11 mouse cellular contexts compared by ENCODE assay signal in the genomic region with DNA sequence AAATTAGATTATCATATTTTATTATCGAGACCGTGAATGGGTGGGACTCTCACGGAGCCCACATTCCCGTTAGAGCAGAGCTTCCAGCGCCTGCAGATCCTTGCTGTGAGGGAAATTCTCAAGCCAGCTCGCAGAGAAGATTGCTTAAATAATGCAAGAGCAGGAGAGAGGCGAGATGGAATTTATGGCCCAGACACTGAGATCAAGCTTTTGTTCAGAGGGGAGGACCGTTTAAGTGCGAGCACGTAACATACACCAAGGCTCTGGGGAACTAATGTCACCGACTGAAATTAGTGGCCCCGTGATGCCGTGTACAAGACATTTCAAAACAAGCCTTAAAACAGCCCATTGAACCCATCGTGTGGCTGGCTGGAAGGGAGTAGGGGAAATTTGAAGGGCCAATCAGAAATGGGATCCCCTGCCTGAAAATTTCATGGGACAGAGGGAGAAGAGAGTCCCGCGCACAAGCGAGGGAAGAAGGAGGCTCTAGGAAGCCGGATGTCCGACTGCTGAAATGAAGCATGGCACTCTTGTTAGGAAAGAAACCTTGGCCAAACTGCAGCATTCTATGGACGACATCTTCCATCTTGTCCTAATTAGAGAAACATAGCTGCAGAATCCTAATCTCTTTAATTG.
A peak's percentile ranks its signal among the peaks of the same experiment; 100 is the strongest.
DNase-seq lines count a peak whose midpoint lies in the region; ATAC-seq lines count a peak whose summit lies in the region.
"Had no signal": no experiment of that assay in that cellular context is flagged by ENCODE, and none has a peak within 500 bp of the region (broad histone marks: within the 10 kb centered on the region; RNA-seq: fewer than 3 reads in every experiment).

No protein-coding gene starts in this region.

- intact Hi-C loops in left cerebral cortex, postnatal 4 days (cut with DNase I), result loop anchor here (10.0 kb wide), 1 partner anchor 51 kb away; no protein-coding TSS in a partner anchor

- no peak overlapping the region for H3K4me3 ChIP-seq in forebrain, embryonic 16.5 days (replicated peaks; ENCODE audit: low read length)
- H3K4me3 ChIP-seq in forebrain, embryonic 13.5 days, result no peak overlapping the region
- H3K4me3 ChIP-seq in lung, embryonic 15.5 days, result no peak overlapping the region
- H3K4me3 ChIP-seq in hindbrain, embryonic 15.5 days, result no peak overlapping the region
- peak overlapping the region; percentile 26 for H3K4me3 ChIP-seq in neural tube, embryonic 14.5 days (ENCODE audit: low read depth, low read length)
- H3K4me3 ChIP-seq: limb, embryonic 15.5 days had no signal

- 0 out of 2 replicates have a peak, but pooled peaks have one; percentile 33 for ATAC-seq in forebrain, embryonic 16.5 days
- no peak for ATAC-seq in forebrain, embryonic 13.5 days
- ATAC-seq in lung, embryonic 15.5 days (ENCODE audit: borderline replicate concordance, extremely low read depth, low FRiP score, low TSS enrichment), result no peak
- ATAC-seq in hindbrain, embryonic 15.5 days (ENCODE audit: low FRiP score, low read depth), result no peak
- ATAC-seq in neural tube, embryonic 14.5 days (ENCODE audit: low read depth), result peak; percentile 77; the same call in 1 of the 2 replicates

- no peaks in the 10 kb centered on the region for H3K9me3 ChIP-seq in forebrain, embryonic 16.5 days (ENCODE audit: control insufficient read depth, low read length)
- H3K9me3 ChIP-seq in forebrain, embryonic 13.5 days (replicated peaks), result no peaks in the 10 kb centered on the region
- H3K9me3 ChIP-seq in lung, embryonic 15.5 days, result no peaks in the 10 kb centered on the region
- no peaks in the 10 kb centered on the region for H3K9me3 ChIP-seq in hindbrain, embryonic 15.5 days
- no peaks in the 10 kb centered on the region for H3K9me3 ChIP-seq in neural tube, embryonic 14.5 days (ENCODE audit: control insufficient read depth, low read length)
- H3K9me3 ChIP-seq: limb, embryonic 15.5 days had no signal

- WGBS in forebrain, embryonic 16.5 days, result 67% methylated on average over 20 of the region's 20 CpGs
- WGBS in forebrain, embryonic 13.5 days, result 72% methylated on average over 20 of the region's 20 CpGs
- WGBS in lung, embryonic 15.5 days, result 57% methylated on average over 20 of the region's 20 CpGs
- 53% methylated on average over 20 of the region's 20 CpGs for WGBS in hindbrain, embryonic 15.5 days
- 10% methylated on average over 20 of the region's 20 CpGs for WGBS in neural tube, embryonic 14.5 days

- H3K27ac ChIP-seq in forebrain, embryonic 16.5 days (ENCODE audit: low read length), result no peak overlapping the region
- no peak overlapping the region for H3K27ac ChIP-seq in forebrain, embryonic 13.5 days
- peak overlapping the region; percentile 86 for H3K27ac ChIP-seq in lung, embryonic 15.5 days
- peak overlapping the region; percentile 18; the same call in 1 of the 2 replicates for H3K27ac ChIP-seq in hindbrain, embryonic 15.5 days (replicated peaks)
- peak overlapping the region; percentile 85 for H3K27ac ChIP-seq in neural tube, embryonic 14.5 days (ENCODE audit: low read depth, low read length)
- H3K27ac ChIP-seq: limb, embryonic 15.5 days had no signal

- no peaks in the 10 kb centered on the region for H3K36me3 ChIP-seq in forebrain, embryonic 16.5 days (ENCODE audit: control insufficient read depth, insufficient read depth)
- H3K36me3 ChIP-seq in forebrain, embryonic 13.5 days (ENCODE audit: poor library complexity, severe bottlenecking), result no peaks in the 10 kb centered on the region
- H3K36me3 ChIP-seq in lung, embryonic 15.5 days, result no peaks in the 10 kb centered on the region
- H3K36me3 ChIP-seq in hindbrain, embryonic 15.5 days, result no peaks in the 10 kb centered on the region
- no peaks in the 10 kb centered on the region for H3K36me3 ChIP-seq in neural tube, embryonic 14.5 days (ENCODE audit: control insufficient read depth, insufficient read depth, low read length)
- H3K36me3 ChIP-seq: limb, embryonic 15.5 days had no signal

- H3K27me3 ChIP-seq in forebrain, embryonic 16.5 days (replicated peaks; ENCODE audit: control insufficient read depth, insufficient read depth, low read length), result no peaks in the 10 kb centered on the region
- H3K27me3 ChIP-seq in forebrain, embryonic 13.5 days, result no peaks in the 10 kb centered on the region
- no peaks in the 10 kb centered on the region for H3K27me3 ChIP-seq in lung, embryonic 15.5 days
- H3K27me3 ChIP-seq in hindbrain, embryonic 15.5 days, result no peaks in the 10 kb centered on the region
- H3K27me3 ChIP-seq in neural tube, embryonic 14.5 days (ENCODE audit: control insufficient read depth, insufficient read depth, low read length), result no peaks in the 10 kb centered on the region
- H3K27me3 ChIP-seq: limb, embryonic 15.5 days had no signal

- no peak overlapping the region for H3K4me2 ChIP-seq in forebrain, embryonic 16.5 days (ENCODE audit: low read length)
- H3K4me2 ChIP-seq in forebrain, embryonic 13.5 days, result no peak overlapping the region
- H3K4me2 ChIP-seq in lung, embryonic 15.5 days, result peak overlapping the region; percentile 28
- peak overlapping the region; percentile 18 for H3K4me2 ChIP-seq in hindbrain, embryonic 15.5 days
- peak overlapping the region; percentile 55 for H3K4me2 ChIP-seq in neural tube, embryonic 14.5 days (ENCODE audit: low read depth, low read length)
- H3K4me2 ChIP-seq: limb, embryonic 15.5 days had no signal

- DNase-seq in lung, postnatal 36 days, result no peak
- DNase-seq in yolk sac, embryonic 10.5 days (ENCODE audit: low spot score), result no peak
- DNase-seq in left cerebral cortex, postnatal 4 days, result no peak
- DNase-seq: B cell, adult 2 months; heart, adult 11 months had no signal

- peaks cover 20% of the 10 kb centered on the region for H3K4me1 ChIP-seq in forebrain, embryonic 16.5 days (replicated peaks; ENCODE audit: control insufficient read depth, insufficient read depth, low read length)
- H3K4me1 ChIP-seq in forebrain, embryonic 13.5 days, result peaks cover 28% of the 10 kb centered on the region
- H3K4me1 ChIP-seq in lung, embryonic 15.5 days, result peaks cover 36% of the 10 kb centered on the region
- H3K4me1 ChIP-seq in hindbrain, embryonic 15.5 days (replicated peaks), result peaks cover 18% of the 10 kb centered on the region
- H3K4me1 ChIP-seq in neural tube, embryonic 14.5 days (ENCODE audit: control insufficient read depth, insufficient read depth, low read length), result peaks cover 19% of the 10 kb centered on the region; the same call in 1 of the 2 replicates

- H3K9ac ChIP-seq in forebrain, embryonic 16.5 days (replicated peaks; ENCODE audit: low read depth, low read length), result no peak overlapping the region
- no peak overlapping the region for H3K9ac ChIP-seq in forebrain, embryonic 13.5 days
- no peak overlapping the region for H3K9ac ChIP-seq in lung, embryonic 15.5 days
- no peak overlapping the region for H3K9ac ChIP-seq in hindbrain, embryonic 15.5 days
- peak overlapping the region; percentile 51 for H3K9ac ChIP-seq in neural tube, embryonic 14.5 days (replicated peaks; ENCODE audit: low read depth, low read length)
- H3K9ac ChIP-seq: limb, embryonic 15.5 days had no signal

Comparison
In these comparisons a context has a peak if more than half of its experiments do, and no peak if none do; other contexts are left out.
1. ATAC-seq: peak in forebrain, embryonic 16.5 days (single experiment) and neural tube, embryonic 14.5 days (single experiment); none in forebrain, embryonic 13.5 days (single experiment), lung, embryonic 15.5 days (single experiment) and hindbrain, embryonic 15.5 days (single experiment).
2. H3K27ac ChIP-seq: peak in lung, embryonic 15.5 days (single experiment), hindbrain, embryonic 15.5 days (single experiment) and neural tube, embryonic 14.5 days (single experiment); none in forebrain, embryonic 16.5 days (single experiment) and forebrain, embryonic 13.5 days (single experiment).
3. H3K4me2 ChIP-seq: peak in lung, embryonic 15.5 days (single experiment), hindbrain, embryonic 15.5 days (single experiment) and neural tube, embryonic 14.5 days (single experiment); none in forebrain, embryonic 16.5 days (single experiment) and forebrain, embryonic 13.5 days (single experiment).